Mouse (Mus musculus): ENCODE measurements around the gene Iffo1. TPM values are rescaled to one million over a fixed set of nuclear protein-coding genes. Genes with fewer than 3 reads are reported as not detected.
A peak's percentile ranks its signal among the peaks of the same experiment; 100 is the strongest.

The Iffo1 gene
- total RNA-seq (2021) = 10 to 100 TPM; 50.8 to 60.1 TPM
- long read RNA-seq, experiment 1, transcript Iffo1-202 (9 exons, 2,840 nt) = major isoform, 7 of 65 reads
- long read RNA-seq, experiment 1, partial matches to known transcripts = 19 of 65 reads
- long read RNA-seq, experiment 1, other reads (novel, unspliced or antisense) = 38 of 65 reads
- long read RNA-seq, experiment 2, transcript Iffo1-202 (9 exons, 2,840 nt) = major isoform, 5 of 55 reads
- long read RNA-seq, experiment 2, partial matches to known transcripts = 24 of 55 reads
- long read RNA-seq, experiment 2, other reads (novel, unspliced or antisense) = 25 of 55 reads

- peak; percentile 77 for DNase-seq
Measured at GRCm38 (mm10) chr6:125145001-125145400, at the start of gene Iffo1. TSS of gene Iffo1 (plus strand) at chr6:125145241.

GRCm38 (mm10) chr6:125095391-125096278, 49.4 kb upstream of the Iffo1 start, which contains the start of gene Chd4:
TSS of gene Chd4 (plus strand) at chr6:125095981.
- DNase-seq = peak; percentile 93

- DNase-seq = no peak
Measured at GRCm38 (mm10) chr6:125096279-125096596, 48.8 kb upstream of the Iffo1 start.

GRCm38 (mm10) chr6:125096597-125097345, 48.3 kb upstream of the Iffo1 start:
- peak; percentile 69 for DNase-seq

GRCm38 (mm10) chr6:125097346-125097689, 47.7 kb upstream of the Iffo1 start:
- DNase-seq = peak; percentile 23

- no peak for DNase-seq
Measured at GRCm38 (mm10) chr6:125097951-125098350, 47.1 kb upstream of the Iffo1 start.

- no peak for DNase-seq
Measured at GRCm38 (mm10) chr6:125098513-125098912, 46.5 kb upstream of the Iffo1 start.

GRCm38 (mm10) chr6:125099421-125099971, 45.5 kb upstream of the Iffo1 start:
- no peak for DNase-seq

GRCm38 (mm10) chr6:125101444-125101843, 43.6 kb upstream of the Iffo1 start:
- DNase-seq = no peak

GRCm38 (mm10) chr6:125104223-125104622, 40.8 kb upstream of the Iffo1 start:
- no peak for DNase-seq

- no peak for DNase-seq
Measured at GRCm38 (mm10) chr6:125107705-125108104, 37.3 kb upstream of the Iffo1 start.

- no peak for DNase-seq
Measured at GRCm38 (mm10) chr6:125109371-125109770, 35.7 kb upstream of the Iffo1 start.

- DNase-seq = no peak
Measured at GRCm38 (mm10) chr6:125110927-125111326, 34.1 kb upstream of the Iffo1 start.

- no peak for DNase-seq
Measured at GRCm38 (mm10) chr6:125112553-125112952, 32.5 kb upstream of the Iffo1 start.

- no peak for DNase-seq
Measured at GRCm38 (mm10) chr6:125119387-125119786, 25.7 kb upstream of the Iffo1 start.

GRCm38 (mm10) chr6:125128724-125129123, 16.3 kb upstream of the Iffo1 start:
- no peak for DNase-seq

- no peak for DNase-seq
Measured at GRCm38 (mm10) chr6:125129710-125130402, 15.2 kb upstream of the Iffo1 start.

GRCm38 (mm10) chr6:125131302-125132156, 13.5 kb upstream of the Iffo1 start, which contains the start of gene Nop2:
TSS of gene Nop2 (plus strand) at chr6:125131909.
- peak; percentile 89 for DNase-seq

GRCm38 (mm10) chr6:125132470-125132869, 12.6 kb upstream of the Iffo1 start:
- no peak for DNase-seq

GRCm38 (mm10) chr6:125137002-125137671, 7.9 kb upstream of the Iffo1 start:
- no peak for DNase-seq

All from gastrocnemius, postnatal 10 days (tissue).